14 mouse cellular contexts compared by ENCODE assay signal in the genomic region with DNA sequence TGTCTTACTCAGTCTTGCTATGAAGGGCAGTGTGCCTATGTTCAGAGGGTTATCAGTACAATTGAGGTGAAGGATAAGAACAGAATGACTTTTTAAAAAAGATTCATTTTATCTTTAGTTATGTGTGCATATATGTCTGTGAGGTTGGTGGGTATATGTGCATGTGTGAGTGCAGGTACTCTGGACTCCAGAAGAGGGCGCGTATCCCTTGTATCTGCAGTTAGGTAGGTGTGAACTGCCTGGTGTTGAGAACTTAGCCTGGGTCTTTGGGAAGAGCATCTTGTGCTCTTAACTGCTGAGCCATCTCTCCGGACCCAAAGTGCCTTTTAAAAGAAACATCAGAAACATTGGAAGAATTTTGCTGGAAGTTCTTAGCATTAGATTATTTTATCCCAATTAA.
"Had no signal": no experiment of that assay in that cellular context is flagged by ENCODE, and none has a peak within 500 bp of the region (broad histone marks: within the 10 kb centered on the region; RNA-seq: fewer than 3 reads in every experiment).

No protein-coding gene starts in this region.

- DNase-seq: lung, adult 18-20 months; lung, postnatal 10 days; lung, postnatal 4 days; right cerebral cortex, postnatal 14 days; thymus, adult 2 months; thymus, postnatal 25 days; thymus, postnatal 4 days had no signal

- H3K27ac ChIP-seq: midbrain, embryonic 10.5 days; midbrain, embryonic 13.5 days; midbrain, embryonic 15.5 days; neural tube, embryonic 12.5 days; stomach, embryonic 15.5 days; stomach, postnatal 0 days had no signal

- H3K27me3 ChIP-seq: midbrain, embryonic 13.5 days; midbrain, embryonic 15.5 days; neural tube, embryonic 12.5 days; stomach, embryonic 15.5 days had no signal

- H3K4me1 ChIP-seq: midbrain, embryonic 10.5 days; midbrain, embryonic 13.5 days; midbrain, embryonic 15.5 days; neural tube, embryonic 12.5 days; stomach, embryonic 15.5 days had no signal

- H3K4me3 ChIP-seq: midbrain, embryonic 10.5 days; midbrain, embryonic 13.5 days; midbrain, embryonic 15.5 days; neural tube, embryonic 12.5 days; stomach, embryonic 15.5 days had no signal

- H3K36me3 ChIP-seq: midbrain, embryonic 13.5 days; midbrain, embryonic 15.5 days; neural tube, embryonic 12.5 days; stomach, embryonic 15.5 days had no signal

- H3K9ac ChIP-seq: lung, embryonic 14.5 days; midbrain, embryonic 13.5 days; midbrain, embryonic 15.5 days; neural tube, embryonic 12.5 days; stomach, embryonic 15.5 days had no signal

- H3K9me3 ChIP-seq: midbrain, embryonic 13.5 days; midbrain, embryonic 15.5 days; stomach, embryonic 15.5 days had no signal

- ATAC-seq: midbrain, embryonic 13.5 days; midbrain, embryonic 15.5 days had no signal

- H3K4me2 ChIP-seq: lung, embryonic 14.5 days; midbrain, embryonic 13.5 days; midbrain, embryonic 15.5 days; neural tube, embryonic 12.5 days; stomach, embryonic 15.5 days had no signal
